Mouse (Mus musculus) gastrocnemius, postnatal 14 days (tissue): ENCODE measurements around the gene Slc25a3. TPM values are rescaled to one million over a fixed set of nuclear protein-coding genes. Genes with fewer than 3 reads are reported as not detected.

Source experiments
- DNase-seq: peaks from one replicate; pipeline ENCODE4 v3.0.0; 2021; ENCODE audit warnings: mixed read lengths
- intact Hi-C: fragments of 180-260 bp; cut with DNase I; formaldehyde crosslinking; loops from one replicate; pipeline ENCODE4 v1.15.1; 2025; ENCODE audit warnings: low total_unique reads
- total RNA-seq, 2 experiments: library from RNA; stranded (reverse); gene quantifications; 2 replicates each; pipeline ENCODE4 v1.2.3; 2021

Gene Slc25a3
- total RNA-seq, 2 experiments from 2014 or later: 888 to 1,041 TPM

GRCm38 (mm10) chr10:91143313-91144230 is 19.7 kb upstream of the Slc25a3 start:
- no peak for DNase-seq
- intact Hi-C loops: no loop called here

GRCm38 (mm10) chr10:91142654-91143191 is 18.9 kb upstream of the Slc25a3 start:
- DNase-seq: no peak
- intact Hi-C loops: no loop called here

GRCm38 (mm10) chr10:91141564-91141963 is 17.7 kb upstream of the Slc25a3 start:
- intact Hi-C loops: no loop called here
- no peak for DNase-seq

GRCm38 (mm10) chr10:91139148-91139766 is 15.4 kb upstream of the Slc25a3 start:
- intact Hi-C loops: loop anchor here (5.0 kb wide), 1 partner anchor 67 kb away; no protein-coding TSS in a partner anchor
- DNase-seq: no peak

GRCm38 (mm10) chr10:91138317-91138716 is 14.5 kb upstream of the Slc25a3 start:
- no peak for DNase-seq
- intact Hi-C loops: loop anchor here (5.0 kb wide), 1 partner anchor 66 kb away; no protein-coding TSS in a partner anchor

- no peak for DNase-seq
- intact Hi-C loops: loop anchor here (5.0 kb wide), 1 partner anchor 65 kb away; no protein-coding TSS in a partner anchor
Measured at GRCm38 (mm10) chr10:91137400-91137799, 13.5 kb upstream of the Slc25a3 start.

GRCm38 (mm10) chr10:91135302-91135972 is 11.6 kb upstream of the Slc25a3 start:
- intact Hi-C loops: loop anchor here (5.0 kb wide), 1 partner anchor 63 kb away; no protein-coding TSS in a partner anchor
- no peak for DNase-seq

GRCm38 (mm10) chr10:91131565-91131964 is 7.7 kb upstream of the Slc25a3 start:
- intact Hi-C loops: no loop called here
- DNase-seq: no peak

- intact Hi-C loops: no loop called here
- DNase-seq: no peak
Measured at GRCm38 (mm10) chr10:91130792-91131191, 6.9 kb upstream of the Slc25a3 start.

- intact Hi-C loops: no loop called here
- no peak for DNase-seq
Measured at GRCm38 (mm10) chr10:91128551-91129160, 4.8 kb upstream of the Slc25a3 start.

- intact Hi-C loops: no loop called here
- no peak for DNase-seq
Measured at GRCm38 (mm10) chr10:91127395-91127794, 3.5 kb upstream of the Slc25a3 start.

- intact Hi-C loops: no loop called here
- no peak for DNase-seq
Measured at GRCm38 (mm10) chr10:91126618-91127355, 2.9 kb upstream of the Slc25a3 start.

- intact Hi-C loops: no loop called here
Measured at GRCm38 (mm10) chr10:91123281-91123827, 505 bp downstream of the Slc25a3 start.

GRCm38 (mm10) chr10:91122646-91123045 is 1.2 kb downstream of the Slc25a3 start:
- intact Hi-C loops: no loop called here
- no peak for DNase-seq

More at GRCm38 (mm10) chr10:91123281-91123827, 505 bp downstream of the Slc25a3 start:
- DNase-seq: peak; percentile 62

- intact Hi-C loops: no loop called here
- DNase-seq: no peak
Measured at GRCm38 (mm10) chr10:91116958-91117357, 6.9 kb downstream of the Slc25a3 start.

- intact Hi-C loops: no loop called here
- DNase-seq: no peak
Measured at GRCm38 (mm10) chr10:91109841-91110240, 14.0 kb downstream of the Slc25a3 start.

GRCm38 (mm10) chr10:91105981-91106380 is 17.9 kb downstream of the Slc25a3 start:
- DNase-seq: no peak
- intact Hi-C loops: no loop called here
